Mouse (Mus musculus): ENCODE measurements around the gene Dmrt3.

Gene Dmrt3

DNA sequence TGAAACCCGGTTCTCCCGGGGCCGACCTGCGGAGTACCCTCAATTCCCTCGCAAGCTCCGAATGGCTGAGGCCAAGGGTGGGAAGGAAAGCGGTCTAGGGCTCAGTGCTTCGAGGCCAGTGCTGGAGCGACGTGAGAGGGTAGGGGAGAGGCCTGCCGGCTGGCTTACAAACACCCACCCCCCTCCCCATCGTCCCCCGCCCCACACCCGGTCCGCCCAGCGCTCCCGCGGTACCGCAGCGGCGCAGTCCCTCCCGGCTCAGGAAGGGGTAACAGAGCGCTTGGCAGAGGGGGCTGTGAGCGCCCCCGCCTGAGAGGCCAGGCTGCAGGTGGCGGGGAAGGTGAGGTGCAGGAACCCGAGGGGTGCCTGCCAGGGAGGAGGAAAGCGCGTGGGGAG is at the start of gene Dmrt3:
TSS of gene Dmrt3 (plus strand) at position 287 of the 396 bp plus-strand sequence.
- no peak for ATAC-seq (ENCODE audit: insufficient number of reproducible peaks, low FRiP score, low TSS enrichment)

DNA sequence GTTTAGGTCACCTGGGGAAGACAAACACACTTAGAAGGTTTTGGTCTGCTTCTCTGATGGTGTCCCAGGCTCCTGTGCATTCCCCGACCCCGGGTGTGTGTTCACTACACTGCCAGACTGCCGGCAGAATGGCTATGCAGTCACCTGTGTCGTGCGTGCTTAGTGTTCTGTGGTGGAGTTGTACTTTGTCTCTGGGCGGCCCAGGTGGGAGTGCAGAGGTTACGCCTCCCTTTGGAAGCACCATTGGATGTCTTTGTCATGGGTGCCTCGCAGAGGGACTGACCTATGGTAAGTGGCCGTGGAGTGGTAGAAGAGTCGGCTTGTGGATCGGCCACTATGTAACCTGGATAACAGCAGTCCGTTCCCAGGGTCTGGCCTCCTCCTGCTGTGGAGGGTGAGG is 45.7 kb upstream of the Dmrt3 start:
- no peak for ATAC-seq (ENCODE audit: insufficient number of reproducible peaks, low FRiP score, low TSS enrichment)

GRCm38 (mm10) chr19:25569778-25570177 is 40.3 kb upstream of the Dmrt3 start:
- no peak for ATAC-seq (ENCODE audit: insufficient number of reproducible peaks, low FRiP score, low TSS enrichment)

GRCm38 (mm10) chr19:25574431-25574830 is 35.7 kb upstream of the Dmrt3 start:
- no peak for ATAC-seq (ENCODE audit: insufficient number of reproducible peaks, low FRiP score, low TSS enrichment)

GRCm38 (mm10) chr19:25574981-25575814 is 34.9 kb upstream of the Dmrt3 start:
- ATAC-seq (ENCODE audit: insufficient number of reproducible peaks, low FRiP score, low TSS enrichment): no peak

DNA sequence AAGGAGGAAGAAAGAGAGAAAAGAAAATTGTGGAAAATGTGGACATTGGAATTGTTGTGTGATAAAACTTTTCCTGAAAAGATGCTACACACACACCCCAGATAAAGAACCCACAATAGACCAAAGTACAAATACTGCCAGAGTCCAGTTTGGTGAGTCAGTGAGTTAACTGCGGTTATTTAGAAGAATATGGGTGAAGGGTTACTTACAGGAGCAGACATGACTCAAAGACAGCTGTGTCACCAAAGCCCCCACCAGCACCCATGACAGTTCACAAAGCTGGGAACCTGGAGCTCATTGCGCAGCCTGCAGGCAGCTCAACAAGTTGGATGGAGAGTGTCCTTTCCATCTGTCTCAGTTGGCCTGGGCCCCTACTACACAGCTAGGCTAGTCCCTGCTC is 31.7 kb upstream of the Dmrt3 start:
- ATAC-seq (ENCODE audit: insufficient number of reproducible peaks, low FRiP score, low TSS enrichment): no peak

DNA sequence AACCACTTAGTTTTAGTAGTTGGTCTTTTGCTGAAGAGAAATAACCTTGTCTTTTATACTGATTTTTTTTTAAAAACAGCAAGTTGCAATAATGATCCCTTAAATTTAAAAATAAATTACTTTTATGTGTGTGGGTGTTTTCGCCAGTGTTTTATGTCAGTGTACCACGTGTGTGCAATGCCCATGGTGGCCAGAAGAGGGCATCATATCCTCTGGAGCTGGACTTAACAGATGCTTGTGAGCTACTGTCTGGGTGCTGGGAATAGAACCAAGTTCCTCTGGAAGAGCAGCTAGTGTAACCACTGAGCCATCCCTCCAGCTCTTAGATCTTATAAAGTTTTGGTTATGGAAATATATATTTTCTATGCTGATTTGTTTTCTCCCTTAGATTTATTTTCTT is 30.7 kb upstream of the Dmrt3 start:
- no peak for ATAC-seq (ENCODE audit: insufficient number of reproducible peaks, low FRiP score, low TSS enrichment)

DNA sequence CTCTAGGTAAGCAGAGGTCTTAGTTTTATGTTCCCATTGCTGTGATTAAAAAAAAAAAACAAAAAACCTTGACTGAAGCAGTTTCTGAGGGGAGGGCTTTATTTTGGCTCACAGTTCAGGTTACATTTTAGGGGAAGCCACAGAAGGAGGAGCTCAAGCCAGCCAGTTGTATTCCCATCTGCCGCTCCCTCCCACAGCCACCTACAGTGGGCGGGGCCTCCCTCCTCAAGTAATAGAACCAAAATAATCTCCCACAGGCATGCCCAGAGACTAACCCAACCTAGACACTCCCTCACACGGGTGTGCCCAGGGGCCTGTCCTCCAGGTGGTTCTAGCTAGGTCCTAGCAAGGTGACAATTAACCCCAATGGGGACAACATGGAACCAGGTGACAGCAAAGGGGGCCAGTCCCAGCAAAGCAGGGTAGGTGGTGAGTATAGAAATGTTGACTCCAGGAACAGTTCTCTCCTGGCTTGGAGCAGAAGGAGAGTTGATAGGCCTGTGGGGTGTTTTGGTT is 12.3 kb upstream of the Dmrt3 start:
- ATAC-seq (ENCODE audit: insufficient number of reproducible peaks, low FRiP score, low TSS enrichment): no peak

- no peak for ATAC-seq (ENCODE audit: insufficient number of reproducible peaks, low FRiP score, low TSS enrichment)
These were observed 11.5 kb upstream of the Dmrt3 start for GRCm38 (mm10) chr19:25598626-25599025.

GRCm38 (mm10) chr19:25601966-25602365 is 8.1 kb upstream of the Dmrt3 start:
- ATAC-seq (ENCODE audit: insufficient number of reproducible peaks, low FRiP score, low TSS enrichment): no peak

GRCm38 (mm10) chr19:25607461-25608205 is 2.5 kb upstream of the Dmrt3 start:
- no peak for ATAC-seq (ENCODE audit: insufficient number of reproducible peaks, low FRiP score, low TSS enrichment)

GRCm38 (mm10) chr19:25608206-25608580 is 1.9 kb upstream of the Dmrt3 start:
- no peak for ATAC-seq (ENCODE audit: insufficient number of reproducible peaks, low FRiP score, low TSS enrichment)

DNA sequence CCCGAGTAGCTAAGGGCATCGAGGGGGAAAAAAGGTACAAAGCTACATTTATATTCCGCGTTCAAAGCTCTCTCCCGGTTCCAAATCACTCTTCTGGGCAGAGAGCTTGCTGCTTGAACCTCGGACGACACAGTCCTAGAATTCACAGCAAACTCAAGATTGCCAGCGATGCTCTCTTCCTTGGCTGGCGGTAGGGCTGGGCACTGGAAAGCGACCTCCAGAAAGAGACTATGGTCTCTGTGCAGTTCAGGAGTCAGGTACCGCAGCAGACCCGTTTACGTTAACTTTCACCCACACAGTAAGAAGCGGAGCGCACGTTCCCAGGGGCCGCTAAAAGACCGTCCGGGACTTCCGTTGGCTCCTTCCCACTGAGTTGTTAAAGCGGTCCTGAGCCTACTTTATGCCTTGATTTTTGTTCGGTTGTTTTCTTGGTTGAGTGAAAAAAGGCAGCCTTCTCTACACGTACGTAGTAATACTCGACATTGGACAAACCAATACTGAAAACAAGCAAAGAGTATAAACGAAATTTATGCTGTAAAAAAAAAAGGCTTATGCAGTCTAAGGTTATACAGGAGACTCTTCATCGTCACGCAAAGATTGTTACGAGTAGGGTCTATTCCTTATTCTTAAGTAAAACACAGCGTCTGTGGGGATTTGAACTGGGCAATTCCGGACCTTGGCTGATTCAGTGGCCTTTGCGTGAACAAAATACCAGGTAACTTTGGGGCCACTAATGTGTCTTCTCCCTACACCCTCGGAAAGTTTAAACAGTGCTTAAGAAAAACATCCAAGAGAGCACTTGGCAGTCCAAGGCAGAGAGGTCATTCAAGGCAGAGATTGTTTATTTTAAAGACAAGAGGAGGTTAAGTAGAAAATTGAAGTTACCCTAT is 895 bp upstream of the Dmrt3 start:
- ATAC-seq (ENCODE audit: insufficient number of reproducible peaks, low FRiP score, low TSS enrichment): no peak

DNA sequence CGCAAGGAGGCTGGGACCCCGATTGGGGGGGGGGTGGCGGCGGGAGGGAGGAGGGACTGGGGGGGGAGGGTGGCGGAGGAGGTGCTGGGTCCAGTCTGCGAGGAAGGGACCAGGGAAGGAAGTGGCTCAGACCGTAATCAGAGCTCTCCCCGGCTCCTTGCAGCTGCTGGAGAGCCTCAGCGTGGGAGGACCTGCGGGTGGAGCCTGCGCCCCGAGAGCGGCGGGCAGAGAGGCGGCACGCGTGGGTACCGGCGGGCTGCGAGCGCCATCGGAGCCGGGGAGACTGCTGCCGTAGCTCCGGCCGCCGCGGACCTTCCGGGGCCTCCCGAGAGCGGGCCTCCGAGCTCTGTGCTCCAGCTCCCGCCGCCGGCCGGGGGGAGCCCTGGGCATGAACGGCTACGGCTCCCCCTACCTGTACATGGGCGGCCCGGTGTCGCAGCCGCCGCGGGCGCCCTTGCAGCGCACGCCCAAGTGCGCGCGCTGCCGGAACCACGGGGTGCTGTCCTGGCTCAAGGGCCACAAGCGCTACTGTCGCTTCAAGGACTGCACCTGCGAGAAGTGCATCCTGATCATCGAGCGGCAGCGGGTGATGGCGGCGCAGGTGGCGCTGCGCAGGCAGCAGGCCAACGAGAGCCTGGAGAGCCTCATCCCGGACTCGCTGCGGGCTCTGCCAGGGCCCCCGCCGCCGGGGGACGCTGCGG is 460 bp downstream of the Dmrt3 start:
- no peak for ATAC-seq (ENCODE audit: insufficient number of reproducible peaks, low FRiP score, low TSS enrichment)

- no peak for ATAC-seq (ENCODE audit: insufficient number of reproducible peaks, low FRiP score, low TSS enrichment)
These were observed 1.0 kb downstream of the Dmrt3 start for GRCm38 (mm10) chr19:25611116-25611515.

DNA sequence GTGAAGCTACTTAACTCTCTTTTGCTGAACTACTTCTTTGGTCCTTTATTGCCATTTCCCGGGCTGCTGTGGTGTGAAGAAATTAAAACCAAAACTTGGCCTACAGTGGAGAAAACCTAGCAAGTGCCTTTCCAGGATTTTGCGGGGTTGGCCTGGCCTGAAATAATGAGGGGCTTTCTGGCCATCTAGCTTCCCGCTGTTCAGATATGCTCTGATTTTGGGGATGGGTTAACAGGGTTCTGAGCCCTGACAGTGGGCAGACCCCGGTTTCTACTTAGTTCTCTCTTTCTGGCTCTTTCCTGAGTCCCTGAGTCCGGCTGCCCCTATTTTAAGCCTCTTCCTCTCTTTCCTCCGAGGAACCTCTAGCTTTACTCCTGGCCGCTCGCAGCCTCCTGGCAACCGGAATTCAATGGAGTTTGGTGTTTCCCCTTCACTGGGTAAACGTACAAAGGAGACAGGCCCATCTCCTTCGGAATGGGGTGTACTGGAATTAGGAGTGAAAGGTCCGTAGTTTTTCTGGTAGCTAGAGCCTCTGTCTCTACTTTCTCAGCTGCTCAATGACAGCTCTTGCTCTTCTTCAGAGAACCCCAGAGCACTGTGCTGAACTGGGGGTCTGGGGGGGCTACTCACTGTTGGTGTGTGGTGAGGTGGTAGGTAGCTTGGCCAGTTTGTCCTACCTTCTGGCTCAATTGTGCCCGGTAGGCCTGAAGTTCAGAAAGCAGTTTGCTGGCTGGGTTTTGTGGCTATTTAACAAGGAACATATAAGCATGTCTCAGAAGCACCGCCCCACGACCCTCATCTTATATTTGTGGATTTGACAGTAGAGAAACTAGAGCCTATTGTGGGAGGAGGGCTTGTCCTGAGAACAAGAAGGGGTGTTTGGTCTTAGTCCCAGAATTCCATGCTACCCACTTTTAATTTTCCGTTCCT is 2.0 kb downstream of the Dmrt3 start:
- ATAC-seq (ENCODE audit: insufficient number of reproducible peaks, low FRiP score, low TSS enrichment): no peak

- no peak for ATAC-seq (ENCODE audit: insufficient number of reproducible peaks, low FRiP score, low TSS enrichment)
These were observed 2.8 kb downstream of the Dmrt3 start for GRCm38 (mm10) chr19:25612806-25613295.

DNA sequence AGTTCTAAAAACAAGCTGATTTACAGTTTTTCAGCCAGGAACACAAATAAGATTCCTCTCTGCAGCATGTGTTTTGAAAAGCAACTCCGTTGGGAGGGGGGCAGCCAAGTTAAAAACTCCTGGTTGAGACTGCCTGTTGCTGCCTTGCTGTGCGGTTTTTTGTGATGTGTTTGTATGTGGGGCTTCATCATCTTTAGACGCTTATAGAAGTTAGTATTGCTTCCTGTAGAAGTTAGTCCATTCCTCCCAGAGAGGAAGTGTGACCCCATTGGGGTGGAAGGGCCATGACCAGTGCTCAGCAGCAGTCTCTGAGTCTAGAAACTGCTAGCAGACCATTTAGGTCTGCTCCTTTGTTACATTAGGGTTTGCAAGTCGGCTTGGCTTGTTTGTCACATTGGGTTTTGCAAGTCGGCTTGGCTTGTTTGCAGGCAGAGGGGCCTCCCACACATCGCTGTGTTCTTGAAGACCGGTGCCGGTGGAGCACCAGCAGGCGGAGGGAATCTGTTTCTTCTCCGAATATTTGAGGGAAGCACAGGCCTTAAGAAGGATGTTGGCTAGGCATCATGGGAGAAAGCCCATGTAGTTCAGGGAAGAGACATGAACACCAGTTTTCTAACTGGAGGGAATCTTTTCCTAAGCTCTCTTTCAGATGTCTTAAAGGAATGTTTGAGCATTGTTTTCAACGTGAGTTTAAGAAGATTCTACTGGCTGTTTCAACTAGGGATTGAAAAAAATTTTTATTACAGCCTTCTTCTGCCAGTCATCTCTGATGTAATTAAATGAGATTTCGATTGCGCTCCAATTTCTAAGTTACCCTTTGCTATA is 3.6 kb downstream of the Dmrt3 start:
- ATAC-seq (ENCODE audit: insufficient number of reproducible peaks, low FRiP score, low TSS enrichment): no peak
